Mouse (Mus musculus): ENCODE measurements around the gene Hk1.

- TF ChIP-seq CTCF (IDR thresholded peaks at IDR 0.05; ENCODE audit: low read depth, low read length) (no peak), POLR2A (IDR thresholded peaks at IDR 0.05; ENCODE audit: borderline replicate concordance, low read depth, low read length) (no peak)
Measured at GRCm38 (mm10) chr10:62224231-62224630, 155.5 kb downstream of the Hk1 start.

All from bone marrow macrophage, adult 2 months (primary cell).